Mouse (Mus musculus): Measurements from ENCODE around the gene Cilp.

- no peak for TF ChIP-seq CTCF (IDR thresholded peaks at IDR 0.05; ENCODE audit: insufficient read depth, low read length)
- no peak for TF ChIP-seq POLR2A (IDR thresholded peaks at IDR 0.05; ENCODE audit: borderline replicate concordance, extremely low read depth, low read depth, low read length)
Observed at GRCm38 (mm10) chr9:65325971-65326370, 61.0 kb downstream of the Cilp start.

All from lung, adult 2 months (tissue).